In genomic region chr5:118929990-118930501, GRCm38 (mm10) we compare ENCODE assay signal across 8 mouse cellular contexts.
DNase-seq lines count a peak whose midpoint lies in the region; ATAC-seq lines count a peak whose summit lies in the region.

No protein-coding gene starts in this region.

- DNase-seq in heart, adult 8-10 months (ENCODE audit: low spot score): no peak
- peak; percentile 65 for DNase-seq in limb, embryonic 10.5 days (ENCODE audit: low spot score)
- peak; percentile 68 for DNase-seq in neural tube, embryonic 11.5 days (ENCODE audit: low spot score)
- DNase-seq in frontal cortex, postnatal 14 days (ENCODE audit: low spot score in 2 of 2): no peak
- DNase-seq in left cerebral cortex, postnatal 10 days (ENCODE audit: extremely low spot score in 1 of 2, low spot score in 2 of 2): no peak
- no peak for DNase-seq in layer of hippocampus, postnatal 10 days (ENCODE audit: low spot score in 2 of 2)

- no peak overlapping the region for H3K9ac ChIP-seq in heart, embryonic 15.5 days
- H3K9ac ChIP-seq in embryonic facial prominence, embryonic 12.5 days: no peak overlapping the region
- H3K9ac ChIP-seq in neural tube, embryonic 11.5 days (ENCODE audit: low read length): no peak overlapping the region

- intact Hi-C loops in left cerebral cortex, postnatal 10 days (cut with DNase I): no loop called here

- H3K9me3 ChIP-seq in heart, embryonic 15.5 days (replicated peaks): no peaks in the 10 kb centered on the region
- no peaks in the 10 kb centered on the region; the same call in 1 of the 2 replicates for H3K9me3 ChIP-seq in embryonic facial prominence, embryonic 12.5 days
- H3K9me3 ChIP-seq in limb, embryonic 10.5 days (replicated peaks): no peaks in the 10 kb centered on the region
- no peaks in the 10 kb centered on the region for H3K9me3 ChIP-seq in neural tube, embryonic 11.5 days (ENCODE audit: control insufficient read depth, low read length)

- H3K4me3 ChIP-seq in heart, embryonic 15.5 days: peak overlapping the region; percentile 24
- H3K4me3 ChIP-seq in embryonic facial prominence, embryonic 12.5 days: peak overlapping the region; percentile 25
- H3K4me3 ChIP-seq in limb, embryonic 10.5 days: peak overlapping the region; percentile 46
- peak overlapping the region; percentile 21 for H3K4me3 ChIP-seq in neural tube, embryonic 11.5 days (ENCODE audit: low read depth, low read length)

- H3K36me3 ChIP-seq in heart, embryonic 15.5 days: no peaks in the 10 kb centered on the region
- no peaks in the 10 kb centered on the region for H3K36me3 ChIP-seq in embryonic facial prominence, embryonic 12.5 days
- H3K36me3 ChIP-seq in limb, embryonic 10.5 days: no peaks in the 10 kb centered on the region
- H3K36me3 ChIP-seq in neural tube, embryonic 11.5 days (ENCODE audit: control insufficient read depth, insufficient read depth, low read length): no peaks in the 10 kb centered on the region

- 8% methylated on average over 22 of the region's 23 CpGs for WGBS in heart, embryonic 15.5 days
- WGBS in embryonic facial prominence, embryonic 12.5 days: 5% methylated on average over 23 of the region's 23 CpGs
- WGBS in limb, embryonic 10.5 days: 3% methylated on average over 23 of the region's 23 CpGs
- WGBS in neural tube, embryonic 11.5 days: 3% methylated on average over 23 of the region's 23 CpGs

- H3K27me3 ChIP-seq in heart, embryonic 15.5 days: peaks cover 30% of the 10 kb centered on the region
- H3K27me3 ChIP-seq in embryonic facial prominence, embryonic 12.5 days: peaks cover 14% of the 10 kb centered on the region; the same call in 1 of the 2 replicates
- H3K27me3 ChIP-seq in limb, embryonic 10.5 days (ENCODE audit: low read depth, poor library complexity, severe bottlenecking): peaks cover 91% of the 10 kb centered on the region
- peaks cover 2% of the 10 kb centered on the region; the same call in 1 of the 2 replicates for H3K27me3 ChIP-seq in neural tube, embryonic 11.5 days (ENCODE audit: control insufficient read depth, insufficient read depth, low read length)

- H3K27ac ChIP-seq in heart, embryonic 15.5 days: no peak overlapping the region
- no peak overlapping the region for H3K27ac ChIP-seq in embryonic facial prominence, embryonic 12.5 days
- H3K27ac ChIP-seq in limb, embryonic 10.5 days: peak overlapping the region; percentile 65; the same call in 1 of the 2 replicates
- H3K27ac ChIP-seq in neural tube, embryonic 11.5 days (ENCODE audit: low read depth, low read length): no peak overlapping the region

- ATAC-seq in heart, embryonic 15.5 days (replicated peaks; ENCODE audit: insufficient number of reproducible peaks, insufficient read depth, low FRiP score, low read depth): no peak
- ATAC-seq in embryonic facial prominence, embryonic 12.5 days (ENCODE audit: insufficient number of reproducible peaks, insufficient read depth, low FRiP score, low TSS enrichment): 0 out of 2 replicates have a peak, but pooled peaks have one; percentile 6
- ATAC-seq in neural tube, embryonic 11.5 days (ENCODE audit: insufficient read depth, low FRiP score, low TSS enrichment): no peak; the same call in 1 of the 2 replicates

- peak overlapping the region; percentile 55 for H3K4me2 ChIP-seq in heart, embryonic 15.5 days
- H3K4me2 ChIP-seq in embryonic facial prominence, embryonic 12.5 days (replicated peaks): peak overlapping the region; percentile 47
- peak overlapping the region; percentile 43 for H3K4me2 ChIP-seq in neural tube, embryonic 11.5 days (ENCODE audit: low read depth)

- peaks cover 5% of the 10 kb centered on the region for H3K4me1 ChIP-seq in heart, embryonic 15.5 days (replicated peaks)
- H3K4me1 ChIP-seq in embryonic facial prominence, embryonic 12.5 days: 0 out of 2 replicates have a peak, but pooled peaks cover 7% of the 10 kb centered on the region
- H3K4me1 ChIP-seq in limb, embryonic 10.5 days: peaks cover 23% of the 10 kb centered on the region
- H3K4me1 ChIP-seq in neural tube, embryonic 11.5 days (ENCODE audit: control insufficient read depth, insufficient read depth, low read length): no peaks in the 10 kb centered on the region

Comparison
In these comparisons a context has a peak if more than half of its experiments do, and no peak if none do; other contexts are left out.
1. DNase-seq: peak in limb, embryonic 10.5 days (single experiment) and neural tube, embryonic 11.5 days (single experiment); none in heart, adult 8-10 months (single experiment), frontal cortex, postnatal 14 days (0 of 2), left cerebral cortex, postnatal 10 days (0 of 2) and layer of hippocampus, postnatal 10 days (0 of 2).
2. Peak in every context shown above with its lines, with median percentiles within 50 percentile points of each other: H3K4me2 ChIP-seq and H3K4me3 ChIP-seq.